Mouse (Mus musculus): ENCODE data around the gene Asic3.

Asic3 gene

GRCm38 (mm10) chr5:24452030-24452690, 39.0 kb downstream of the Asic3 start, which contains the start of gene Agap3:
Gene Agap3 (plus strand): TSS chr5:24452177.
- peak; percentile 53 for DNase-seq (ENCODE audit: low spot score)

GRCm38 (mm10) chr5:24452691-24453233, 39.6 kb downstream of the Asic3 start:
- peak; percentile 46 for DNase-seq (ENCODE audit: low spot score)

GRCm38 (mm10) chr5:24453283-24453984, 40.2 kb downstream of the Asic3 start:
- DNase-seq (ENCODE audit: low spot score): peak; percentile 68

- DNase-seq (ENCODE audit: low spot score): no peak
Measured at GRCm38 (mm10) chr5:24453985-24454303, 40.8 kb downstream of the Asic3 start.

- no peak for DNase-seq (ENCODE audit: low spot score)
Measured at GRCm38 (mm10) chr5:24455076-24455475, 41.9 kb downstream of the Asic3 start.

GRCm38 (mm10) chr5:24455613-24456012, 42.4 kb downstream of the Asic3 start:
- no peak for DNase-seq (ENCODE audit: low spot score)

- DNase-seq (ENCODE audit: low spot score): no peak
Measured at GRCm38 (mm10) chr5:24466762-24467161, 53.6 kb downstream of the Asic3 start.

All from retina, embryonic 14.5 days (tissue).